Mouse (Mus musculus) liver, embryonic 14.5 days (tissue): ENCODE measurements around the gene Pafah1b2.

Experiments used
- CTCF ChIP-seq: IDR thresholded peaks from 2 replicates; pipeline ENCODE4 v1.5.1; 2016; ENCODE audit warnings: antibody characterized with exemption, low read depth, control low read depth
- EP300 ChIP-seq: IDR thresholded peaks from 2 replicates; pipeline ENCODE4 v1.6.1; 2016; ENCODE audit warnings: antibody characterized with exemption, low read depth

- TF ChIP-seq CTCF (no peak), EP300 (no peak)
These were observed 31.9 kb downstream of the Pafah1b2 start for GRCm38 (mm10) chr9:45980611-45981010.
